Mouse (Mus musculus): ENCODE results near the gene Lyrm9.

DNA sequence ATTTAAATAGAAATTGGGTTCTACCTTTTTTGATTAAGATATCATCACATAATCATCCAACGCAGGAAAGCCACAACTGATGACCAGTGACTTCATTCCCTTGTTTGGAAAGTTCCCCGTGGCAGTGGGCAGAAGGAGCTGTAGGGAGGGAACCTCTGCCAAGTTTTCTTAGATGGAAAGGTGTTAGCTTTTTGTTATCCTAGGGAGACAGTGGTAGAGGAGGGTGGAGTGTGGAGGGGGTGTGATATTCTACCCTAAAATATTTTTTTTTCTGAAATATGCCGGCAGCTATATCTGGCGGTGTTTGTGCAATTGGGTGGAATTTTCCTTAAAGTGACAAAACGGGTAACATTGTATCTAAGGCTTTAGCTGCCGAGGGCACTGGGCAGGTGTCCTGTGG lies 21.2 kb upstream of the Lyrm9 start:
- TF ChIP-seq CTCF (IDR thresholded peaks at IDR 0.05; ENCODE audit: insufficient read depth, low read length) = no peak
- no peak for TF ChIP-seq POLR2A (IDR thresholded peaks at IDR 0.05; ENCODE audit: borderline replicate concordance, extremely low read depth, low read depth, low read length)

Data from lung, adult 2 months (tissue).